Mouse (Mus musculus) small intestine, adult 2 months (tissue): Measurements from ENCODE around the gene Slc25a43.

Experiments used
- CTCF ChIP-seq: fragments of 200-500 bp; IDR thresholded peaks from 2 replicates; pipeline ENCODE4 v1.5.1; 2012; ENCODE audit warnings: low read depth, mild to moderate bottlenecking, control low read depth, inconsistent platforms, low read length, moderate library complexity, mixed read lengths; ENCODE audit not compliant: insufficient replicate concordance, insufficient read length; ENCODE audit errors: extremely low read depth
- POLR2A ChIP-seq: fragments of 200-500 bp; IDR thresholded peaks from 2 replicates; pipeline ENCODE4 v1.6.1; 2012; ENCODE audit warnings: low read depth, mild to moderate bottlenecking, control low read depth, inconsistent platforms, low read length, moderate library complexity

- TF ChIP-seq CTCF (no peak), POLR2A (no peak)
Measured at GRCm38 (mm10) chrX:36772591-36772990, 29.1 kb downstream of the Slc25a43 start.
